Mouse (Mus musculus) kidney, adult 2 months (tissue): ENCODE results near the gene Nr6a1. TPM values are rescaled to one million over a fixed set of nuclear protein-coding genes. Genes with fewer than 3 reads are reported as not detected.

Experiments
- DNase-seq: peaks from one replicate; pipeline ENCODE4 v3.0.0; 2021
- H3K27ac ChIP-seq: fragments of 200-500 bp; 2 replicates; pipeline ENCODE4 v1.5.1; 2012; ENCODE audit warnings: low read depth, low read length, control low read depth, inconsistent platforms; ENCODE audit not compliant: insufficient read depth
- H3K27me3 ChIP-seq: fragments of 200-500 bp; replicated peaks from 2 replicates; pipeline ENCODE4 v1.6.1; 2012; ENCODE audit warnings: mild to moderate bottlenecking, moderate library complexity, low read length, inconsistent platforms; ENCODE audit not compliant: control insufficient read depth, insufficient read depth
- H3K36me3 ChIP-seq: fragments of 200-500 bp; 2 replicates; pipeline ENCODE4 v1.6.1; 2012; ENCODE audit warnings: mild to moderate bottlenecking, moderate library complexity, low read length, inconsistent platforms; ENCODE audit not compliant: control insufficient read depth, insufficient read depth
- H3K4me1 ChIP-seq: fragments of 200-500 bp; 2 replicates; pipeline ENCODE4 v1.6.1; 2011; ENCODE audit warnings: low read length; ENCODE audit not compliant: control insufficient read depth, insufficient read depth
- H3K4me3 ChIP-seq: fragments of 200-500 bp; 2 replicates; pipeline ENCODE4 v1.5.1; 2011; ENCODE audit warnings: mild to moderate bottlenecking, low read depth, low read length, control low read depth; ENCODE audit not compliant: insufficient read depth
- CTCF ChIP-seq: fragments of 200-500 bp; conservative IDR thresholded peaks from 2 replicates; pipeline ENCODE4 v1.5.1; 2011; ENCODE audit warnings: low read depth, mild to moderate bottlenecking, control low read depth, low read length, moderate library complexity, mixed read lengths; ENCODE audit not compliant: insufficient read depth, insufficient read length
- POLR2A ChIP-seq: fragments of 200-500 bp; IDR thresholded peaks from one replicate; pipeline ENCODE4 v1.6.1; 2011; ENCODE audit warnings: low read depth, low read length, control low read depth
- WGBS: fragments of 180-500 bp; shearing (Covaris S2); methylation state at CpG from one replicate; pipeline ENCODE4 v1.1.7; 2018; 5-methylcytosine and 5-hydroxymethylcytosine counted together
- polyA plus RNA-seq: library from polyadenylated mRNA; depleted of rRNA; stranded (reverse); fragments of >200 nt; gene quantifications from 2 replicates; pipeline ENCODE4 v1.2.3, GENCODE M21; 2012; rRNA removed

The Nr6a1 gene
- 2.6 and 5.1 TPM in 2 replicates for polyA plus RNA-seq

GRCm38 (mm10) chr2:38927115-38927979, at the start of gene Nr6a1:
Gene Nr6a1, minus strand, starts transcription at chr2:38927688.
- WGBS: 4% methylated on average over 19 of the region's 19 CpGs
- no peak within 1 kb of the TSS for H3K27ac ChIP-seq
- peak within 1 kb of the TSS; percentile 51 for H3K4me3 ChIP-seq
- peak; percentile 68 for TF ChIP-seq CTCF
- TF ChIP-seq POLR2A: no peak
- H3K27me3 ChIP-seq: no peaks in the 10 kb centered on the region
- no peaks in the 10 kb centered on the region for H3K36me3 ChIP-seq
- peak; percentile 63 for DNase-seq
- no peaks in the 10 kb centered on the region for H3K4me1 ChIP-seq

GRCm38 (mm10) chr2:38975941-38976805, 48.7 kb upstream of the Nr6a1 start:
- DNase-seq: no peak
- no peaks in the 10 kb centered on the region for H3K4me1 ChIP-seq
- 85% methylated on average over 21 of the region's 21 CpGs for WGBS
- TF ChIP-seq POLR2A (no peak), CTCF (no peak)
- H3K27ac ChIP-seq: no peak overlapping the region
- no peaks in the 10 kb centered on the region for H3K36me3 ChIP-seq
- no peaks in the 10 kb centered on the region for H3K27me3 ChIP-seq
- H3K4me3 ChIP-seq: no peak overlapping the region

- no peak overlapping the region for H3K27ac ChIP-seq
- 84% methylated on average over 3 of the region's 3 CpGs for WGBS
- no peaks in the 10 kb centered on the region for H3K4me1 ChIP-seq
- H3K27me3 ChIP-seq: no peaks in the 10 kb centered on the region
- TF ChIP-seq POLR2A: no peak
- TF ChIP-seq CTCF: no peak
- DNase-seq: no peak
- no peaks in the 10 kb centered on the region for H3K36me3 ChIP-seq
- no peak overlapping the region for H3K4me3 ChIP-seq
Observed at GRCm38 (mm10) chr2:38975181-38975580, 47.7 kb upstream of the Nr6a1 start.

GRCm38 (mm10) chr2:38974171-38974570, 46.7 kb upstream of the Nr6a1 start:
- TF ChIP-seq POLR2A (no peak), CTCF (no peak)
- Histone ChIP-seq H3K27ac (no peak overlapping the region), H3K36me3 (no peaks in the 10 kb centered on the region), H3K27me3 (no peaks in the 10 kb centered on the region), H3K4me3 (no peak overlapping the region), H3K4me1 (no peaks in the 10 kb centered on the region)
- no peak for DNase-seq
- 70% methylated on average over 2 of the region's 2 CpGs for WGBS

- no peak for TF ChIP-seq CTCF
- TF ChIP-seq POLR2A: no peak
- 78% methylated on average over 7 of the region's 7 CpGs for WGBS
- no peak overlapping the region for H3K4me3 ChIP-seq
- no peaks in the 10 kb centered on the region for H3K36me3 ChIP-seq
- peak; percentile 16 for DNase-seq
- H3K27me3 ChIP-seq: no peaks in the 10 kb centered on the region
- no peak overlapping the region for H3K27ac ChIP-seq
- no peaks in the 10 kb centered on the region for H3K4me1 ChIP-seq
Observed at GRCm38 (mm10) chr2:38973701-38974100, 46.2 kb upstream of the Nr6a1 start.

- WGBS: 33% methylated on average over 2 of the region's 2 CpGs
- Histone ChIP-seq H3K4me1 (no peaks in the 10 kb centered on the region), H3K27ac (no peak overlapping the region), H3K27me3 (no peaks in the 10 kb centered on the region), H3K4me3 (no peak overlapping the region), H3K36me3 (no peaks in the 10 kb centered on the region)
- TF ChIP-seq CTCF (no peak), POLR2A (no peak)
- no peak for DNase-seq
Observed at GRCm38 (mm10) chr2:38973223-38973622, 45.7 kb upstream of the Nr6a1 start.

- 83% methylated on average over 5 of the region's 5 CpGs for WGBS
- no peaks in the 10 kb centered on the region for H3K27me3 ChIP-seq
Observed at GRCm38 (mm10) chr2:38970057-38970456, 42.6 kb upstream of the Nr6a1 start.

More at GRCm38 (mm10) chr2:38970057-38970456, 42.6 kb upstream of the Nr6a1 start:
- H3K4me1 ChIP-seq: no peaks in the 10 kb centered on the region
- H3K4me3 ChIP-seq: no peak overlapping the region
- no peak for DNase-seq
- TF ChIP-seq CTCF (no peak), POLR2A (no peak)
- H3K36me3 ChIP-seq: no peaks in the 10 kb centered on the region
- H3K27ac ChIP-seq: no peak overlapping the region
